In genomic region chr2:60269856-60270479, GRCm38 (mm10) we compare ENCODE assay signal across 20 mouse cellular contexts. TPM values are rescaled to one million over a fixed set of nuclear protein-coding genes. Genes with fewer than 3 reads are reported as not detected.
DNase-seq lines count a peak whose midpoint lies in the region; ATAC-seq lines count a peak whose summit lies in the region.
"Had no signal": no experiment of that assay in that cellular context is flagged by ENCODE, and none has a peak within 500 bp of the region (broad histone marks: within the 10 kb centered on the region; RNA-seq: fewer than 3 reads in every experiment).

No protein-coding gene starts in this region.

- H3K36me3 ChIP-seq in liver, embryonic 16.5 days (ENCODE audit: control insufficient read depth, insufficient read depth): no peaks in the 10 kb centered on the region; the same call in 1 of the 2 replicates
- no peaks in the 10 kb centered on the region; the same call in 1 of the 2 replicates for H3K36me3 ChIP-seq in liver, embryonic 11.5 days (ENCODE audit: control insufficient read depth, insufficient read depth, low read length)
- H3K36me3 ChIP-seq: forebrain, embryonic 15.5 days; midbrain, embryonic 15.5 days; neural tube, embryonic 12.5 days had no signal

- WGBS in liver, embryonic 16.5 days (ENCODE audit: insufficient replicate concordance): 79% methylated on average over 14 of the region's 14 CpGs
- 85% methylated on average over 14 of the region's 14 CpGs for WGBS in liver, embryonic 11.5 days

- peak; percentile 64 for ATAC-seq in liver, embryonic 16.5 days (ENCODE audit: low read depth)
- no peak for ATAC-seq in liver, embryonic 11.5 days (replicated peaks; ENCODE audit: low FRiP score)
- ATAC-seq: forebrain, embryonic 15.5 days; hindbrain, postnatal 0 days; midbrain, embryonic 15.5 days had no signal

- no peak overlapping the region for H3K4me3 ChIP-seq in liver, embryonic 16.5 days (ENCODE audit: low read depth, low read length)
- no peak overlapping the region for H3K4me3 ChIP-seq in liver, embryonic 11.5 days (ENCODE audit: low read depth, low read length)
- H3K4me3 ChIP-seq: embryonic facial prominence, embryonic 15.5 days; forebrain, embryonic 15.5 days; midbrain, embryonic 15.5 days; neural tube, embryonic 12.5 days had no signal

- no peaks in the 10 kb centered on the region for H3K9me3 ChIP-seq in liver, embryonic 16.5 days (replicated peaks; ENCODE audit: control insufficient read depth, low read length)
- no peaks in the 10 kb centered on the region for H3K9me3 ChIP-seq in liver, embryonic 11.5 days (ENCODE audit: control insufficient read depth, low read length)
- H3K9me3 ChIP-seq: embryonic facial prominence, embryonic 15.5 days; forebrain, embryonic 15.5 days; midbrain, embryonic 15.5 days; neural tube, embryonic 12.5 days had no signal

- peak; percentile 65 for DNase-seq in kidney, adult 11 months
- no peak for DNase-seq in kidney, postnatal 4 days
- DNase-seq in liver, embryonic 11.5 days (ENCODE audit: low spot score): no peak
- peak; percentile 60 to 62 for DNase-seq in kidney, postnatal 25 days
- DNase-seq in right cerebral cortex, postnatal 4 days: no peak
- DNase-seq in adipocyte (ENCODE audit: low spot score): no peak
- DNase-seq: adrenal gland, postnatal 36 days; cerebellum, adult 9-10 months; gastrocnemius, postnatal 10 days; thymus, adult 18-20 months; thymus, postnatal 36 days had no signal

- H3K4me1 ChIP-seq in liver, embryonic 16.5 days (ENCODE audit: control insufficient read depth, low read depth, low read length): no peaks in the 10 kb centered on the region
- no peaks in the 10 kb centered on the region; the same call in 1 of the 2 replicates for H3K4me1 ChIP-seq in liver, embryonic 11.5 days (replicated peaks; ENCODE audit: control insufficient read depth, insufficient read depth, low read length)
- H3K4me1 ChIP-seq: forebrain, embryonic 15.5 days; midbrain, embryonic 15.5 days; neural tube, embryonic 12.5 days had no signal

- H3K27ac ChIP-seq in liver, embryonic 16.5 days (ENCODE audit: low read length): no peak overlapping the region
- no peak overlapping the region for H3K27ac ChIP-seq in liver, embryonic 11.5 days (ENCODE audit: low read depth, low read length)
- H3K27ac ChIP-seq: embryonic facial prominence, embryonic 15.5 days; forebrain, embryonic 15.5 days; hindbrain, postnatal 0 days; liver, embryonic 14.5 days; macrophage; midbrain, embryonic 15.5 days; neural tube, embryonic 12.5 days had no signal

- H3K27me3 ChIP-seq in liver, embryonic 16.5 days (ENCODE audit: control insufficient read depth, insufficient read depth, low read depth, low read length): no peaks in the 10 kb centered on the region
- no peaks in the 10 kb centered on the region for H3K27me3 ChIP-seq in liver, embryonic 11.5 days (replicated peaks; ENCODE audit: control insufficient read depth, insufficient read depth, low read length)
- H3K27me3 ChIP-seq: embryonic facial prominence, embryonic 15.5 days; forebrain, embryonic 15.5 days; midbrain, embryonic 15.5 days; neural tube, embryonic 12.5 days had no signal

- no peak overlapping the region for H3K9ac ChIP-seq in liver, embryonic 16.5 days (ENCODE audit: low read depth, low read length)
- no peak overlapping the region for H3K9ac ChIP-seq in liver, embryonic 11.5 days (ENCODE audit: low read depth, low read length)
- H3K9ac ChIP-seq: embryonic facial prominence, embryonic 15.5 days; forebrain, embryonic 15.5 days; liver, embryonic 14.5 days; midbrain, embryonic 15.5 days; neural tube, embryonic 12.5 days had no signal

- no peak overlapping the region for H3K4me2 ChIP-seq in liver, embryonic 16.5 days (ENCODE audit: low read depth, low read length)
- no peak overlapping the region for H3K4me2 ChIP-seq in liver, embryonic 11.5 days
- H3K4me2 ChIP-seq: embryonic facial prominence, embryonic 15.5 days; forebrain, embryonic 15.5 days; heart, embryonic 11.5 days; midbrain, embryonic 15.5 days; neural tube, embryonic 12.5 days had no signal

RNA-seq across cellular contexts. Expression of gene Cd302, which starts 14.3 kb away (rescaled TPM):
- 98.2 and 101 TPM in 2 replicates for polyA plus RNA-seq in liver, embryonic 16.5 days (2015; fragmentation: Nextera tagmentation; extraction: Ambion mirVana)
- 37.4 and 42.5 TPM in 2 replicates for polyA plus RNA-seq in liver, embryonic 11.5 days (2014; fragmentation: Nextera tagmentation; extraction: Ambion mirVana)

Comparison
In these comparisons a context has a peak if more than half of its experiments do, and no peak if none do; other contexts are left out.
1. DNase-seq: peak in kidney, adult 11 months (single experiment) and kidney, postnatal 25 days (2 of 2); none in kidney, postnatal 4 days (0 of 2), liver, embryonic 11.5 days (single experiment), right cerebral cortex, postnatal 4 days (single experiment) and adipocyte (single experiment).